Mouse (Mus musculus) intestine, postnatal 0 days (tissue): ENCODE measurements around the gene Triap1. TPM values are rescaled to one million over a fixed set of nuclear protein-coding genes. Genes with fewer than 3 reads are reported as not detected.

Experiments
- ATAC-seq: fragments of 200-750 bp; cut with Nextera tagmentation; 2 replicates; pipeline ENCODE4 v1.8.0; 2017; ENCODE audit warnings: mild to moderate bottlenecking, moderate TSS enrichment, moderate library complexity
- H3K27ac ChIP-seq: fragments of 300-500 bp; sonication (generic); 2 replicates; pipeline ENCODE4 v1.5.1; 2014; ENCODE audit warnings: mild to moderate bottlenecking, low read depth, low read length, moderate library complexity
- H3K27me3 ChIP-seq: fragments of 300-500 bp; sonication (generic); replicated peaks from 2 replicates; pipeline ENCODE4 v1.6.1; 2014; ENCODE audit warnings: low read length, mixed read lengths; ENCODE audit not compliant: control insufficient read depth, insufficient read depth
- H3K36me3 ChIP-seq: fragments of 300-500 bp; sonication (generic); 2 replicates; pipeline ENCODE4 v1.6.1; 2014; ENCODE audit warnings: mild to moderate bottlenecking, moderate library complexity; ENCODE audit not compliant: control insufficient read depth, insufficient read depth
- H3K4me1 ChIP-seq: fragments of 300-500 bp; sonication (generic); replicated peaks from 2 replicates; pipeline ENCODE4 v1.6.1; 2014; ENCODE audit warnings: antibody characterized with exemption, low read length, mixed read lengths; ENCODE audit not compliant: control insufficient read depth, insufficient read depth
- H3K4me2 ChIP-seq: fragments of 300-500 bp; sonication (generic); replicated peaks from 2 replicates; pipeline ENCODE4 v1.6.1; 2014; ENCODE audit warnings: low read depth, mild to moderate bottlenecking, moderate library complexity
- H3K4me3 ChIP-seq: fragments of 300-500 bp; sonication (generic); 2 replicates; pipeline ENCODE4 v1.5.1; 2014; ENCODE audit warnings: low read depth, low read length
- H3K9ac ChIP-seq: fragments of 300-500 bp; sonication (generic); 2 replicates; pipeline ENCODE4 v1.6.1; 2014; ENCODE audit warnings: mild to moderate bottlenecking, low read depth, low read length
- H3K9me3 ChIP-seq: fragments of 300-500 bp; sonication (generic); 2 replicates; pipeline ENCODE4 v1.6.1; 2016; ENCODE audit warnings: mixed run types; ENCODE audit not compliant: control insufficient read depth
- CTCF ChIP-seq: sonication (generic); IDR thresholded peaks from 2 replicates; pipeline ENCODE4 v1.5.1; 2016; ENCODE audit warnings: low read depth, mild to moderate bottlenecking, control low read depth, antibody characterized with exemption, moderate library complexity
- WGBS: fragments of 180-500 bp; shearing (Covaris S2); extraction: QIAGEN DNeasy Blood & Tissue Kit; methylation state at CpG from one replicate; pipeline ENCODE4 v1.1.7; 2014; 5-methylcytosine and 5-hydroxymethylcytosine counted together
- polyA plus RNA-seq: library from polyadenylated mRNA; unstranded; fragments of >200 nt; fragmentation: Nextera tagmentation; extraction: Ambion mirVana; gene quantifications from 2 replicates; pipeline ENCODE4 v1.2.1, GENCODE M21; 2015

Triap1 gene
- polyA plus RNA-seq, 1 experiment from 2014 or later, result 51.9 TPM

DNA sequence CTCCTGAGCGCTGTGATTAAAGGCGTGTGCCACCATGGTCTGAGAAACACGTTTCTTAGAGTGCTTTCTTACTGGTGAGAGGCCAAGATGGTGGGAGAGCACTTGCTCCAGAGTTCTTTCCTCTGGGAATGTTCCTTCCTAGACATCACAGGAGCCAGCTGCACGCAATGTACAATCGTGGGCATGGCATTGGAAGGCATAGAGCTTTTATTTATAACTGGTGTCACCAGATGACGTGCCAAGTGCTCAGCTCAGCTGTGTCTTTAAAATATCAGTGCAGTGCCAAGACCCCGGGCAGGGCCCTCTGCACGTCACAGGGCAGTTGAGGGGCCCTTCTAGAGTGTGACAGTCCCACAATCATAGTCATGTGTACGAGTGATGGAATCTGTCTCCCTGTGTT lies 10.1 kb upstream of the Triap1 start:
- Histone ChIP-seq H3K27ac (no peak overlapping the region), H3K4me1 (0 out of 2 replicates have a peak, but pooled peaks cover 4% of the 10 kb centered on the region), H3K4me2 (no peak overlapping the region), H3K36me3 (peaks cover 50% of the 10 kb centered on the region), H3K27me3 (no peaks in the 10 kb centered on the region), H3K9ac (no peak overlapping the region), H3K4me3 (no peak overlapping the region), H3K9me3 (no peaks in the 10 kb centered on the region)
- ATAC-seq, result no peak
- no peak for TF ChIP-seq CTCF
- 81% methylated on average over 9 of the region's 9 CpGs for WGBS

DNA sequence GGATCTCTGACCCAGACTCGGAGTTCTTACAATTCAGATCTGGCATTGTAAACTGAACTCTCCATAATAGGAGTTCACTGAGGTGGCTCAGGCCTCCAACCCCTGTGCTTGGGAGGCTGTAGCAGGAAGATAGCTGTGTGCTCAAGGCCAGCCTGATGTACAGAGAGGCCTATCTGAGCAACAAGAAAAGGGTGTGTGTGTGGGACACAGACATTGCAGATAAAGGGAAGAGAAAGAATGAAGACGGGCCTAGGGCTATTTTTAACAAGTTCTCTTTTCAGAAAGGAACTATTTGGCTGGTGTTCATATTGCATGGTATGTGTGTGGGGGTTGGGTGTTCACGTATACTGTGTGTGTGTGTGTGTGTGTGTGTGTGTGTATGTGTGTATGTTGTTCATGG lies 7.4 kb upstream of the Triap1 start:
- peaks cover 53% of the 10 kb centered on the region for H3K36me3 ChIP-seq
- no peak overlapping the region for H3K4me3 ChIP-seq
- H3K9me3 ChIP-seq, result no peaks in the 10 kb centered on the region
- H3K9ac ChIP-seq, result no peak overlapping the region
- H3K27ac ChIP-seq, result no peak overlapping the region
- H3K27me3 ChIP-seq, result no peaks in the 10 kb centered on the region
- H3K4me1 ChIP-seq, result no peaks in the 10 kb centered on the region
- WGBS, result 68% methylated on average over 3 of the region's 3 CpGs
- no peak for ATAC-seq
- no peak overlapping the region for H3K4me2 ChIP-seq
- TF ChIP-seq CTCF, result no peak

DNA sequence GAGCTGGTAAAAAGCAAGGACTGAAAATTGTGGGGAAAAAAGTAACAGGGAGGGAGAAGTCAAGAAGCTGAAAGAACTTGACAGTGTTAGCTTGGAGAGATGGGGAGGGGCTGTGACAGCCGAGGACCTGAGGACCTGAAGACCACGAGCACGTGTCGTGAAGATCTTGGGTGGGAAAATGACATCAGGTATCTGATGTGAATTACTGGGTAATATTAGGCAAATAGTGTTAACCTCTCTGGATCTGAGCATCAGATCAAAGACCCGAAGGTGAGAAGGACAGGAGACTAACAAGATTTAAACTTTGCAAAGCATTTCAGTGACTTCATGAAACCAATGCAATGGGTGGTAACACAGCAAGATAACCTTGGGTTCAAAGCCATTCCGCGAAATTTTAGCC lies 1.0 kb upstream of the Triap1 start:
- Histone ChIP-seq H3K4me2 (peak overlapping the region; percentile 83), H3K27me3 (no peaks in the 10 kb centered on the region), H3K4me1 (0 out of 2 replicates have a peak, but pooled peaks cover 6% of the 10 kb centered on the region), H3K27ac (no peak overlapping the region), H3K4me3 (peak overlapping the region; percentile 95), H3K9me3 (no peaks in the 10 kb centered on the region), H3K36me3 (peaks cover 35% of the 10 kb centered on the region), H3K9ac (peak overlapping the region; percentile 91; the same call in 1 of the 2 replicates)
- no peak for ATAC-seq
- TF ChIP-seq CTCF, result no peak
- WGBS, result 15% methylated on average over 7 of the region's 7 CpGs

DNA sequence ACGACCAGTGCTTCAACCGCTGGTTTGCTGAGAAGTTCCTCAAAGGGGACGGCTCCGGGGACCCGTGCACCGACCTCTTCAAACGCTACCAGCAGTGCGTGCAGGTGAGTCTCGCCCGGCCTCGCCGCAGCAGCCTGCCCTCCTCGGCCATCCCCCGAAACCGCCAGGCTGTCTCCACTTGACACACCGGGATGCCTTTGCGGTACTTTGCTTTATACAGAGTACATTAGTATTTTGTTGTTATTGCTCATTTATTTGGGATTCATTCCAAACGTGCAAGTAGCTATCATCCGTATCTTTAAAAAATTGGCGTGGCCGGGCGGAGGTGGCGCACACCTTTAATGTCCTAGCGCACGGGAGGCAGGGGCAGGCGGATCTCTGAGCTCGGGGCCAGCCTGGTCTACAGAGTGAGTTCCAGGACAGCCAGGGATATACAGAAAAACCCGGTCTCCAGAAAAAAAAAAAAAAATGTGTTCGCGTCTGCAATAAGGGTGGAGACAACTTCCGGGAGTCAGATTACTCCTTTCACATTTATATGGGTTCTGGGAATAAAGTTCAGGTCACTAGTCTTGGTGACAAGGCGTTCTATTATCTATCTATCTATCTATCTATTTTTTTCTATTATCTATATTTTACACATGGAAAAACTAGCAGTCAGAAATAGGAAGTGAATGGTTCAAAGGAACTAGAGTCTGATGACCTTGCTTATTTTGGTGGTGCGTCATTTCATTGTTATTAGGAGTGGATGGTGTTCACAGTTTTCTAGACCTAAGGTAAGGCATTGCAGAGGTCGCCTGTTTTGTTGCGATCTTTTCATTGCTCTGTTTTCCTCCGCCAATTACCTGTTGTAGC lies 515 bp downstream of the Triap1 start:
- WGBS, result 7% methylated on average over 36 of the region's 36 CpGs
- Histone ChIP-seq H3K4me3 (peak overlapping the region; percentile 95), H3K9ac (peak overlapping the region; percentile 91), H3K4me2 (peak overlapping the region; percentile 83), H3K9me3 (no peaks in the 10 kb centered on the region), H3K27me3 (no peaks in the 10 kb centered on the region), H3K4me1 (0 out of 2 replicates have a peak, but pooled peaks cover 6% of the 10 kb centered on the region), H3K36me3 (peaks cover 43% of the 10 kb centered on the region), H3K27ac (peak overlapping the region; percentile 74; the same call in 1 of the 2 replicates)
- ATAC-seq, result peak; percentile 52
- TF ChIP-seq CTCF, result peak; percentile 3; the same call in 1 of the 2 replicates

DNA sequence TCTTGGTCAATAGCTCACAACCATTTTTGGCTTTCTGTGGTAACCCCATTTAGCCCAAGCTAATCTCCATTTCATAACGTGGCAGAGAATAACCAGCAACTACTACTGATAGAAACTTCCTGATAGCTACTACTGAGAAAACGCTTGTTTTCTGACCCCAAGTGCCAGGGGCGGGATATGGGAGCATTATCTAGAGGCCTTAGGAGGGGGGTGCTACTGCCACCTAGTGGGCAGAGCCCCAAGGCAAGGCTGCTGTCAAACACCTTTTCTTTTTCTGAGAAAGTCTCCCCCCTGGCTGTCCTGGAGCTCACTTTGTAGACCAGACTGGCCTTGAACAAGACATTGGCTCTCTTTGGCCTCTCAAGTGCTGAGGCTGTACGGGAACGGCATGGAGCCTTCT lies 6.5 kb downstream of the Triap1 start:
- TF ChIP-seq CTCF, result peak; percentile 96
- Histone ChIP-seq H3K4me3 (peak overlapping the region; percentile 91), H3K27ac (peak overlapping the region; percentile 57; the same call in 1 of the 2 replicates), H3K9ac (peak overlapping the region; percentile 37; the same call in 1 of the 2 replicates), H3K36me3 (peaks cover 38% of the 10 kb centered on the region), H3K27me3 (no peaks in the 10 kb centered on the region), H3K4me1 (no peaks in the 10 kb centered on the region), H3K9me3 (no peaks in the 10 kb centered on the region), H3K4me2 (peak overlapping the region; percentile 83)
- peak; percentile 41 for ATAC-seq
- under 1% methylated on average over 5 of the region's 5 CpGs for WGBS

DNA sequence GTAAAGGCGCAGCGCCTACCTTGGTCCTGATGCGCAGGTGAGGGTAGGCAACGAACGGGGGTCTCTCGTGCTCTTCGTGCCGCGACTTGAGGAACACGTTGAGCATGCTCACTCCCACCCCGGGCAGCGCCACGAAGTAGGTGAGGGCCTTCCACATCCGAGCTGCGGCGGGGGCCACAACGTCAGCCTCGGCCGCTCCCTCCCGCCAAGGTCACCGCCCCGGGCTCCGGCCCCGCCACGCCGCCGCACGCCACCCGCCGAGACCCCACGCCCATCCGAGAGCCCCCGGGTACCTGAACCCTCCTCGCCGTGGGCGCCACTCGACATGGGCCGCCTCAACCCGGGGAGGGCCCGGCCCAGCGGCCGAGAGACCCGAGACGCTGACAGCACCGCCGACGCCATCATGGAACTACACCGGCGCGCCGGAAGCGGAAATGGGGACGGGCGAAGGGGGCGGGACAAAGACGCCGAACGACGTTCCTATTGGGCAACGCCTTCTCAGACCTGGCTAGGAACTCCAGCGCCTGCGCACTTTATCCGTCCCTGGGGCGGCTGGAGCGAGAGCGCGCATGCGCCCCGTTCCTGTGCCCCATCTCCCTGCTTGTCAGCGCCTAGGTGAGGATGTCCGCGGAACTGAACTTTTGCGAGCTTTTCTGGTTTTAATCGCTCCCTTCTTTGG lies 7.7 kb downstream of the Triap1 start, which contains the start of gene Cox6a1:
Gene Cox6a1, minus strand, starts transcription at position 436 of the 679 bp plus-strand sequence.
- Histone ChIP-seq H3K36me3 (peaks cover 29% of the 10 kb centered on the region), H3K4me3 (peak within 1 kb of the TSS; percentile 91), H3K27me3 (no peaks in the 10 kb centered on the region), H3K4me2 (peak within 1 kb of the TSS; percentile 83), H3K4me1 (no peaks in the 10 kb centered on the region), H3K9me3 (no peaks in the 10 kb centered on the region), H3K27ac (peak within 1 kb of the TSS; percentile 69), H3K9ac (peak within 1 kb of the TSS; percentile 85)
- peak; percentile 54 for TF ChIP-seq CTCF
- peak; percentile 89 for ATAC-seq
- WGBS, result under 1% methylated on average over 69 of the region's 74 CpGs
